Mouse (Mus musculus): Measurements from ENCODE around the gene Trmt11. TPM values are rescaled to one million over a fixed set of nuclear protein-coding genes. Genes with fewer than 3 reads are reported as not detected.
"Not testable (repeated sequence)": the region's sequence is repeated elsewhere in the genome, so short reads cannot be mapped to it uniquely, and the experiment has no call there.

Trmt11 gene
- total RNA-seq (2014; fragmentation: Nextera tagmentation): 18.9 and 24.3 TPM in 2 replicates
- 23.4 and 28.0 TPM in 2 replicates for total RNA-seq (2017)

- peak; percentile 94 for ATAC-seq (replicated peaks; ENCODE audit: poor library complexity, severe bottlenecking)
These were observed at the start of gene Trmt11 for GRCm38 (mm10) chr10:30600542-30600966. Gene Trmt11, minus strand, starts transcription at chr10:30600749.

- ATAC-seq (replicated peaks; ENCODE audit: poor library complexity, severe bottlenecking): no peak
These were observed 47.1 kb upstream of the Trmt11 start for GRCm38 (mm10) chr10:30647681-30648080.

GRCm38 (mm10) chr10:30638216-30638615, 37.7 kb upstream of the Trmt11 start:
- no peak for ATAC-seq (replicated peaks; ENCODE audit: poor library complexity, severe bottlenecking)

GRCm38 (mm10) chr10:30636474-30637154, 36.1 kb upstream of the Trmt11 start:
- not testable (repeated sequence) for ATAC-seq (replicated peaks; ENCODE audit: poor library complexity, severe bottlenecking)

- ATAC-seq (replicated peaks; ENCODE audit: poor library complexity, severe bottlenecking): no peak
These were observed 32.2 kb upstream of the Trmt11 start for GRCm38 (mm10) chr10:30632718-30633117.

- no peak for ATAC-seq (replicated peaks; ENCODE audit: poor library complexity, severe bottlenecking)
These were observed 29.4 kb upstream of the Trmt11 start for GRCm38 (mm10) chr10:30629977-30630376.

GRCm38 (mm10) chr10:30629513-30629912, 29.0 kb upstream of the Trmt11 start, which contains the start of gene Hint3:
Gene Hint3, minus strand, starts transcription at chr10:30629632.
- no peak for ATAC-seq (replicated peaks; ENCODE audit: poor library complexity, severe bottlenecking)

- not testable (repeated sequence) for ATAC-seq (replicated peaks; ENCODE audit: poor library complexity, severe bottlenecking)
These were observed 27.9 kb upstream of the Trmt11 start for GRCm38 (mm10) chr10:30628444-30628843.

GRCm38 (mm10) chr10:30627548-30627947, 27.0 kb upstream of the Trmt11 start:
- ATAC-seq (replicated peaks; ENCODE audit: poor library complexity, severe bottlenecking): no peak

GRCm38 (mm10) chr10:30624161-30625019, 23.8 kb upstream of the Trmt11 start:
- ATAC-seq (replicated peaks; ENCODE audit: poor library complexity, severe bottlenecking): no peak

- ATAC-seq (replicated peaks; ENCODE audit: poor library complexity, severe bottlenecking): no peak
These were observed 22.4 kb upstream of the Trmt11 start for GRCm38 (mm10) chr10:30622928-30623327.

- ATAC-seq (replicated peaks; ENCODE audit: poor library complexity, severe bottlenecking): no peak
These were observed 18.3 kb upstream of the Trmt11 start for GRCm38 (mm10) chr10:30618918-30619210.

GRCm38 (mm10) chr10:30618091-30618917, 17.8 kb upstream of the Trmt11 start:
- peak; percentile 93 for ATAC-seq (replicated peaks; ENCODE audit: poor library complexity, severe bottlenecking)

GRCm38 (mm10) chr10:30613039-30613438, 12.5 kb upstream of the Trmt11 start:
- no peak for ATAC-seq (replicated peaks; ENCODE audit: poor library complexity, severe bottlenecking)

- no peak for ATAC-seq (replicated peaks; ENCODE audit: poor library complexity, severe bottlenecking)
These were observed 9.1 kb upstream of the Trmt11 start for GRCm38 (mm10) chr10:30609614-30610013.

- no peak for ATAC-seq (replicated peaks; ENCODE audit: poor library complexity, severe bottlenecking)
These were observed 7.6 kb upstream of the Trmt11 start for GRCm38 (mm10) chr10:30608109-30608508.

- ATAC-seq (replicated peaks; ENCODE audit: poor library complexity, severe bottlenecking): peak; percentile 8; the same call in 1 of the 2 replicates
These were observed 435 bp downstream of the Trmt11 start for GRCm38 (mm10) chr10:30600094-30600534.

GRCm38 (mm10) chr10:30587037-30587436, 13.5 kb downstream of the Trmt11 start:
- ATAC-seq (replicated peaks; ENCODE audit: poor library complexity, severe bottlenecking): peak; percentile 52

- no peak for ATAC-seq (replicated peaks; ENCODE audit: poor library complexity, severe bottlenecking)
These were observed 14.9 kb downstream of the Trmt11 start for GRCm38 (mm10) chr10:30585691-30586090.

GRCm38 (mm10) chr10:30577670-30578280, 22.8 kb downstream of the Trmt11 start:
- no peak for ATAC-seq (replicated peaks; ENCODE audit: poor library complexity, severe bottlenecking)
